Mouse (Mus musculus): ENCODE results near the gene Rpap2. TPM values are rescaled to one million over a fixed set of nuclear protein-coding genes. Genes with fewer than 3 reads are reported as not detected.

The Rpap2 gene
- polyA plus RNA-seq, 1 experiment from 2014 or later, result 22.1 TPM

GRCm38 (mm10) chr5:107617986-107618385, 20.8 kb downstream of the Rpap2 start:
- Histone ChIP-seq H3K4me3 (ENCODE audit: low read depth, low read length) (no peak overlapping the region), H3K27me3 (ENCODE audit: control insufficient read depth, insufficient read depth, low read length) (no peaks in the 10 kb centered on the region), H3K9me3 (ENCODE audit: control insufficient read depth, low read depth, low read length) (no peaks in the 10 kb centered on the region), H3K4me1 (ENCODE audit: control insufficient read depth, insufficient read depth, low read length) (no peaks in the 10 kb centered on the region), H3K9ac (replicated peaks; ENCODE audit: low read depth, low read length) (no peak overlapping the region), H3K36me3 (ENCODE audit: control insufficient read depth, insufficient read depth, low read length) (peaks cover 14% of the 10 kb centered on the region), H3K27ac (ENCODE audit: low read length) (no peak overlapping the region), H3K4me2 (replicated peaks; ENCODE audit: low read depth, low read length) (no peak overlapping the region)
- no peak for ATAC-seq (ENCODE audit: insufficient number of reproducible peaks, insufficient read depth, low FRiP score, low read depth)
- 65% methylated on average over 6 of the region's 6 CpGs for WGBS

GRCm38 (mm10) chr5:107621327-107621726, 24.2 kb downstream of the Rpap2 start:
- no peak for ATAC-seq (ENCODE audit: insufficient number of reproducible peaks, insufficient read depth, low FRiP score, low read depth)
- 94% methylated on average over 3 of the region's 3 CpGs for WGBS

GRCm38 (mm10) chr5:107633651-107634050, 36.5 kb downstream of the Rpap2 start:
- H3K36me3 ChIP-seq (ENCODE audit: control insufficient read depth, insufficient read depth, low read length), result peaks cover 2% of the 10 kb centered on the region; the same call in 1 of the 2 replicates
- 98% methylated on average over 4 of the region's 4 CpGs for WGBS
- no peak overlapping the region for H3K4me2 ChIP-seq (replicated peaks; ENCODE audit: low read depth, low read length)
- no peaks in the 10 kb centered on the region for H3K4me1 ChIP-seq (ENCODE audit: control insufficient read depth, insufficient read depth, low read length)
- no peak for ATAC-seq (ENCODE audit: insufficient number of reproducible peaks, insufficient read depth, low FRiP score, low read depth)
- H3K9me3 ChIP-seq (ENCODE audit: control insufficient read depth, low read depth, low read length), result no peaks in the 10 kb centered on the region
- no peak overlapping the region for H3K4me3 ChIP-seq (ENCODE audit: low read depth, low read length)
- no peak overlapping the region for H3K27ac ChIP-seq (ENCODE audit: low read length)
- H3K27me3 ChIP-seq (ENCODE audit: control insufficient read depth, insufficient read depth, low read length), result no peaks in the 10 kb centered on the region
- no peak overlapping the region for H3K9ac ChIP-seq (replicated peaks; ENCODE audit: low read depth, low read length)

More at GRCm38 (mm10) chr5:107621327-107621726, 24.2 kb downstream of the Rpap2 start:
- no peak overlapping the region for H3K9ac ChIP-seq (replicated peaks; ENCODE audit: low read depth, low read length)
- H3K27me3 ChIP-seq (ENCODE audit: control insufficient read depth, insufficient read depth, low read length), result no peaks in the 10 kb centered on the region
- no peak overlapping the region for H3K4me3 ChIP-seq (ENCODE audit: low read depth, low read length)
- peaks cover 14% of the 10 kb centered on the region for H3K36me3 ChIP-seq (ENCODE audit: control insufficient read depth, insufficient read depth, low read length)
- no peaks in the 10 kb centered on the region for H3K4me1 ChIP-seq (ENCODE audit: control insufficient read depth, insufficient read depth, low read length)
- no peak overlapping the region for H3K4me2 ChIP-seq (replicated peaks; ENCODE audit: low read depth, low read length)
- no peaks in the 10 kb centered on the region for H3K9me3 ChIP-seq (ENCODE audit: control insufficient read depth, low read depth, low read length)
- H3K27ac ChIP-seq (ENCODE audit: low read length), result no peak overlapping the region

GRCm38 (mm10) chr5:107637106-107637505, 39.9 kb downstream of the Rpap2 start:
- Histone ChIP-seq H3K27ac (ENCODE audit: low read length) (no peak overlapping the region), H3K27me3 (ENCODE audit: control insufficient read depth, insufficient read depth, low read length) (no peaks in the 10 kb centered on the region), H3K4me3 (ENCODE audit: low read depth, low read length) (no peak overlapping the region), H3K36me3 (ENCODE audit: control insufficient read depth, insufficient read depth, low read length) (peaks cover 6% of the 10 kb centered on the region; the same call in 1 of the 2 replicates), H3K4me2 (replicated peaks; ENCODE audit: low read depth, low read length) (no peak overlapping the region), H3K9me3 (ENCODE audit: control insufficient read depth, low read depth, low read length) (no peaks in the 10 kb centered on the region), H3K4me1 (ENCODE audit: control insufficient read depth, insufficient read depth, low read length) (no peaks in the 10 kb centered on the region), H3K9ac (replicated peaks; ENCODE audit: low read depth, low read length) (no peak overlapping the region)
- no peak for ATAC-seq (ENCODE audit: insufficient number of reproducible peaks, insufficient read depth, low FRiP score, low read depth)
- 79% methylated on average over 1 of the region's 1 CpGs for WGBS

GRCm38 (mm10) chr5:107638366-107638765, 41.2 kb downstream of the Rpap2 start:
- H3K27me3 ChIP-seq (ENCODE audit: control insufficient read depth, insufficient read depth, low read length), result no peaks in the 10 kb centered on the region
- 78% methylated on average over 8 of the region's 8 CpGs for WGBS
- ATAC-seq (ENCODE audit: insufficient number of reproducible peaks, insufficient read depth, low FRiP score, low read depth), result no peak
- H3K9ac ChIP-seq (replicated peaks; ENCODE audit: low read depth, low read length), result no peak overlapping the region
- peaks cover 6% of the 10 kb centered on the region; the same call in 1 of the 2 replicates for H3K36me3 ChIP-seq (ENCODE audit: control insufficient read depth, insufficient read depth, low read length)
- H3K27ac ChIP-seq (ENCODE audit: low read length), result no peak overlapping the region
- no peak overlapping the region for H3K4me2 ChIP-seq (replicated peaks; ENCODE audit: low read depth, low read length)
- H3K9me3 ChIP-seq (ENCODE audit: control insufficient read depth, low read depth, low read length), result no peaks in the 10 kb centered on the region
- H3K4me3 ChIP-seq (ENCODE audit: low read depth, low read length), result no peak overlapping the region
- no peaks in the 10 kb centered on the region for H3K4me1 ChIP-seq (ENCODE audit: control insufficient read depth, insufficient read depth, low read length)

- no peak overlapping the region for H3K4me3 ChIP-seq (ENCODE audit: low read depth, low read length)
- no peaks in the 10 kb centered on the region for H3K4me1 ChIP-seq (ENCODE audit: control insufficient read depth, insufficient read depth, low read length)
- H3K4me2 ChIP-seq (replicated peaks; ENCODE audit: low read depth, low read length), result no peak overlapping the region
- no peak overlapping the region for H3K9ac ChIP-seq (replicated peaks; ENCODE audit: low read depth, low read length)
- no peak for ATAC-seq (ENCODE audit: insufficient number of reproducible peaks, insufficient read depth, low FRiP score, low read depth)
- H3K27me3 ChIP-seq (ENCODE audit: control insufficient read depth, insufficient read depth, low read length), result no peaks in the 10 kb centered on the region
- WGBS, result 88% methylated on average over 2 of the region's 2 CpGs
- peaks cover 3% of the 10 kb centered on the region; the same call in 1 of the 2 replicates for H3K36me3 ChIP-seq (ENCODE audit: control insufficient read depth, insufficient read depth, low read length)
- no peak overlapping the region for H3K27ac ChIP-seq (ENCODE audit: low read length)
- no peaks in the 10 kb centered on the region for H3K9me3 ChIP-seq (ENCODE audit: control insufficient read depth, low read depth, low read length)
Measured at GRCm38 (mm10) chr5:107644595-107644994, 47.4 kb downstream of the Rpap2 start.

- Histone ChIP-seq H3K27ac (ENCODE audit: low read length) (no peak overlapping the region), H3K9me3 (ENCODE audit: control insufficient read depth, low read depth, low read length) (no peaks in the 10 kb centered on the region), H3K4me1 (ENCODE audit: control insufficient read depth, insufficient read depth, low read length) (no peaks in the 10 kb centered on the region), H3K36me3 (ENCODE audit: control insufficient read depth, insufficient read depth, low read length) (no peaks in the 10 kb centered on the region), H3K4me2 (replicated peaks; ENCODE audit: low read depth, low read length) (no peak overlapping the region), H3K4me3 (ENCODE audit: low read depth, low read length) (no peak overlapping the region), H3K9ac (replicated peaks; ENCODE audit: low read depth, low read length) (no peak overlapping the region), H3K27me3 (ENCODE audit: control insufficient read depth, insufficient read depth, low read length) (no peaks in the 10 kb centered on the region)
- WGBS, result 93% methylated on average over 2 of the region's 2 CpGs
- ATAC-seq (ENCODE audit: insufficient number of reproducible peaks, insufficient read depth, low FRiP score, low read depth), result no peak
Measured at GRCm38 (mm10) chr5:107645935-107646334, 48.8 kb downstream of the Rpap2 start.

- ATAC-seq (ENCODE audit: insufficient number of reproducible peaks, insufficient read depth, low FRiP score, low read depth), result no peak
- 78% methylated on average over 4 of the region's 4 CpGs for WGBS
Measured at GRCm38 (mm10) chr5:107647580-107647979, 50.4 kb downstream of the Rpap2 start.

GRCm38 (mm10) chr5:107648552-107649125, 51.5 kb downstream of the Rpap2 start:
- 73% methylated on average over 5 of the region's 5 CpGs for WGBS
- Histone ChIP-seq H3K27me3 (ENCODE audit: control insufficient read depth, insufficient read depth, low read length) (no peaks in the 10 kb centered on the region), H3K4me2 (replicated peaks; ENCODE audit: low read depth, low read length) (no peak overlapping the region), H3K36me3 (ENCODE audit: control insufficient read depth, insufficient read depth, low read length) (no peaks in the 10 kb centered on the region), H3K9ac (replicated peaks; ENCODE audit: low read depth, low read length) (no peak overlapping the region), H3K9me3 (ENCODE audit: control insufficient read depth, low read depth, low read length) (no peaks in the 10 kb centered on the region), H3K4me3 (ENCODE audit: low read depth, low read length) (no peak overlapping the region), H3K4me1 (ENCODE audit: control insufficient read depth, insufficient read depth, low read length) (no peaks in the 10 kb centered on the region), H3K27ac (ENCODE audit: low read length) (no peak overlapping the region)
- no peak for ATAC-seq (ENCODE audit: insufficient number of reproducible peaks, insufficient read depth, low FRiP score, low read depth)

More at GRCm38 (mm10) chr5:107647580-107647979, 50.4 kb downstream of the Rpap2 start:
- Histone ChIP-seq H3K27ac (ENCODE audit: low read length) (no peak overlapping the region), H3K36me3 (ENCODE audit: control insufficient read depth, insufficient read depth, low read length) (no peaks in the 10 kb centered on the region), H3K9ac (replicated peaks; ENCODE audit: low read depth, low read length) (no peak overlapping the region), H3K27me3 (ENCODE audit: control insufficient read depth, insufficient read depth, low read length) (no peaks in the 10 kb centered on the region), H3K4me3 (ENCODE audit: low read depth, low read length) (no peak overlapping the region), H3K4me1 (ENCODE audit: control insufficient read depth, insufficient read depth, low read length) (no peaks in the 10 kb centered on the region), H3K9me3 (ENCODE audit: control insufficient read depth, low read depth, low read length) (no peaks in the 10 kb centered on the region), H3K4me2 (replicated peaks; ENCODE audit: low read depth, low read length) (no peak overlapping the region)
